Mouse (Mus musculus) hindbrain, embryonic 14.5 days (tissue): ENCODE results near the gene Cdca4. TPM values are rescaled to one million over a fixed set of nuclear protein-coding genes. Genes with fewer than 3 reads are reported as not detected.
A peak's percentile ranks its signal among the peaks of the same experiment; 100 is the strongest.

ENCODE experiments used
- ATAC-seq: fragments of 200-750 bp; cut with Nextera tagmentation; 2 replicates; pipeline ENCODE4 v1.8.0; 2017; ENCODE audit warnings: moderate number of reproducible peaks, mild to moderate bottlenecking, moderate TSS enrichment, moderate library complexity; ENCODE audit not compliant: low FRiP score
- DNase-seq: peaks from one replicate; pipeline ENCODE4 v3.0.0-alpha.2; 2015; ENCODE audit warnings: low spot score
- H3K27ac ChIP-seq: fragments of 300-500 bp; sonication (generic); 2 replicates; pipeline ENCODE4 v1.5.1; 2014; ENCODE audit warnings: mild to moderate bottlenecking, moderate library complexity
- H3K27me3 ChIP-seq: fragments of 300-500 bp; sonication (generic); 2 replicates; pipeline ENCODE4 v1.6.1; 2014; ENCODE audit warnings: mild to moderate bottlenecking, low read length, mixed read lengths; ENCODE audit not compliant: control insufficient read depth, insufficient read depth
- H3K36me3 ChIP-seq: fragments of 300-500 bp; sonication (generic); replicated peaks from 2 replicates; pipeline ENCODE4 v1.6.1; 2014; ENCODE audit not compliant: control insufficient read depth, insufficient read depth
- H3K4me1 ChIP-seq: fragments of 300-500 bp; sonication (generic); replicated peaks from 2 replicates; pipeline ENCODE4 v1.6.1; 2014; ENCODE audit warnings: antibody characterized with exemption, low read length, mixed read lengths; ENCODE audit not compliant: control insufficient read depth, insufficient read depth
- H3K4me2 ChIP-seq: fragments of 300-500 bp; sonication (generic); replicated peaks from 2 replicates; pipeline ENCODE4 v1.6.1; 2014; ENCODE audit warnings: mild to moderate bottlenecking, moderate library complexity
- H3K4me3 ChIP-seq: fragments of 300-500 bp; sonication (generic); replicated peaks from 2 replicates; pipeline ENCODE4 v1.5.1; 2014; ENCODE audit warnings: mild to moderate bottlenecking, low read length
- H3K9ac ChIP-seq: fragments of 300-500 bp; sonication (generic); 2 replicates; pipeline ENCODE4 v1.6.1; 2014
- H3K9me3 ChIP-seq: fragments of 300-500 bp; sonication (generic); 2 replicates; pipeline ENCODE4 v1.6.1; 2016; ENCODE audit warnings: low read length; ENCODE audit not compliant: control insufficient read depth
- WGBS: fragments of 180-500 bp; shearing (Covaris S2); extraction: QIAGEN DNeasy Blood & Tissue Kit; methylation state at CpG from one replicate; pipeline ENCODE4 v1.1.7; 2014; 5-methylcytosine and 5-hydroxymethylcytosine counted together
- polyA plus RNA-seq: library from polyadenylated mRNA; unstranded; fragments of >200 nt; fragmentation: Nextera tagmentation; extraction: Ambion mirVana; gene quantifications from 2 replicates; pipeline ENCODE4 v1.2.1, GENCODE M21; 2014

Gene Cdca4
- polyA plus RNA-seq, 1 experiment from 2014 or later, result 39.1 TPM

DNA sequence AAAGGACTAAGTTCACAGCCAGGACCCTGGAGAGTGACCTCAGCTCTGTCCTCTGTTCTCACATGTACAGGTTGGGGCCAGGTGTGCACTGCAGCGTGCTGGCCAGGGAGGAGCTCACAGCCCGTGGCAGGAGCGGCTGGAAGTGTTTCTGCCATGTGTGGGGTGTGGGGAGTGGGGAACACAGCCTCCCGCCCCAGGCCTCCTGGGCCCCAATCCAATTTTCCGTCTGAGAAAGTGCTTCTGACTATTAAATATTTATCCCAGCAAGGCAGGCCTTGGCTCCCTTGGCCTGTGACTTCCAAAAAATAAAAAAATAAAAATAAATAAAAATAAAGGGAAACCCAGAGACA, 30.9 kb downstream of the Cdca4 start:
- 40% methylated on average over 5 of the region's 5 CpGs for WGBS
- no peak overlapping the region for H3K4me3 ChIP-seq

DNA sequence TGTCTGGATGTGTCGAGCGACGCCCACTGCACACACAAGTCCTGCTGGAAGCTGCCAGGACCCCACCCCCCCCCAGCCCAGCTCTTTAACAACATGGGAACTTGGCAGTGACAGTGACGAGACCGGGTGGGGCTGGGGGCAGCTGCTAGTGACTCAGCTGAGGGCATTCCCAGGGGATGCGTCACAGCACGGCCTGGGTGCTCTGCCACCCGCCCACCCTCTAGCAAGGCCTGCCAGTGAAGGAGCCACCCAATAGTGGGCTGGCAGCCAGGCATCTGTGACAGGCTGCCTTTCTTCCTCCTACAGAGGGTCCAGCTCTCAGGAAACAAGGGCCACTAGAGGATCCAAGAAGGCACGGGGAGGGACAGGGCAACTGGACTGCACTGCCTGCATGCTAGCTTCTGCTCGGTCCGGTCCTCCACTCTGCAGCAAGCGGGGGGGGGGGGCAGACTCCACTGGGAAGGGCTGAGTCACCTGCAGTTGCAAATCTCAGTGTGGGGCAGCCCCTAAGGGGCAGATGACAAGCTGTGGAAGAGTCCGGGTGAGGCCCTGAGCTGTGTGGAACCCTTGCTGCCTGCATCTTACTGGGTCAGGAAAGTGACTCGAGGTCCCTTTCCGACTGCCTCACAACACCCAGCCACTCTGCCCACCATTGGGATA, 31.4 kb downstream of the Cdca4 start:
- no peak overlapping the region for H3K27ac ChIP-seq

More for the DNA sequence above, 30.9 kb downstream of the Cdca4 start:
- ATAC-seq (no peak), DNase-seq (no peak)
- Histone ChIP-seq H3K4me1 (peaks cover 12% of the 10 kb centered on the region; the same call in 1 of the 2 replicates), H3K36me3 (no peaks in the 10 kb centered on the region), H3K4me2 (no peak overlapping the region), H3K9me3 (no peaks in the 10 kb centered on the region), H3K27ac (no peak overlapping the region; the same call in 1 of the 2 replicates), H3K27me3 (peaks cover 14% of the 10 kb centered on the region), H3K9ac (0 out of 2 replicates have a peak overlapping the region, but pooled peaks have one; percentile 5)

DNA sequence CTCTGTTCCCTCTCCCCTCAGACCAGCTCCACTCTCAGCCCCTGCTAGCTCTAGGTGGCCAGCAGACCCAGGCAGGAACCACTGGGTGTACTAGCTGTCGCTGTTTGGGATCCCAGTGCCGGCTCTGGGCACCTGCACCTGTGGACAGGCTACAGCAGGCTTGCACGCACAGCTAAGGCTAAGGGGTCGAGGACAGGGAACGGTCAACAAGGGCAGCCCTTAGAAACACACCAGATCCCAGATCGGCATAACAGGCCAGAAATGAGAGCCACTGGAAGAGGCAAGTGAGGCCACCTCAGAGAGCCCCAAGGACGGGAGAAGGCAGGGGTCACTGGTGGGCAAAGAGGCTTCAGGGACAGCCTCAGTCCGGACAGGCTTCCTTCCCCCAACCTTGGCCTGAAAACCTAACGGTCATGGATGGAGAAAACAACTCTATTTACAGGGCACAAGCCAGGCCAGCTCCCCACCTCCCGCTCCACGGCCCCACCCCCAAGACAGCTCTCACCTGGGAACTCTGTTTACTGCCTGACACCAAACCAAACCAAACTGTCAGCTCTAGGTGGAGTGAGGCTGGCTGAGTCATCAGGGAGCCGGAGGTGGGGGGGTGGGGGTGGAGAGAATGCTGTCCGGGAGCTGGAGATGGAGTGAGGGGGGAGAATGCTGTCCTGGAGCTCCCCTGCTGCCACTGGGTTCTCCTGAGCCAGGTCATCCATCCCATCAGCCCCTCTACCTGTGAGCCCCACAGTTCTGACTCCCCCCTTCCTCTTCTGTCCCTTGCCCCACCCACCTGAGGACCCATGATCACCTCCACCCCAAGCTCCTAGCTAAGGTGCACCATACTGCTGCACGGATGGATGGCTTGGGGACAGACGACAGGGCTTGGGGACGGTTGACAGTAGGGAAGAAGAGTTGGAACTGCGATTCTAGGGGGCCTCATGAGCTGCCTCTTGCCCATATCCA, 32.4 kb downstream of the Cdca4 start:
- DNase-seq, result no peak
- no peak for ATAC-seq
- Histone ChIP-seq H3K9me3 (no peaks in the 10 kb centered on the region), H3K4me2 (no peak overlapping the region), H3K36me3 (no peaks in the 10 kb centered on the region), H3K9ac (no peak overlapping the region), H3K4me1 (peaks cover 9% of the 10 kb centered on the region; the same call in 1 of the 2 replicates), H3K27me3 (peaks cover 11% of the 10 kb centered on the region), H3K27ac (no peak overlapping the region), H3K4me3 (no peak overlapping the region)
- 58% methylated on average over 17 of the region's 17 CpGs for WGBS

More for the DNA sequence above, 31.4 kb downstream of the Cdca4 start:
- H3K4me2 ChIP-seq, result no peak overlapping the region
- H3K27me3 ChIP-seq, result peaks cover 14% of the 10 kb centered on the region
- DNase-seq (no peak), ATAC-seq (peak; percentile 3; the same call in 1 of the 2 replicates)
- 53% methylated on average over 15 of the region's 15 CpGs for WGBS
- H3K9ac ChIP-seq, result no peak overlapping the region
- no peak overlapping the region for H3K4me3 ChIP-seq
- no peaks in the 10 kb centered on the region for H3K9me3 ChIP-seq
- H3K36me3 ChIP-seq, result no peaks in the 10 kb centered on the region
- H3K4me1 ChIP-seq, result peaks cover 12% of the 10 kb centered on the region; the same call in 1 of the 2 replicates

GRCm38 (mm10) chr12:112795466-112796104, 33.6 kb downstream of the Cdca4 start:
- Histone ChIP-seq H3K4me2 (no peak overlapping the region), H3K27me3 (no peaks in the 10 kb centered on the region; the same call in none of the 2 replicates), H3K4me1 (0 out of 2 replicates have a peak, but pooled peaks cover 5% of the 10 kb centered on the region), H3K9me3 (no peaks in the 10 kb centered on the region), H3K9ac (no peak overlapping the region; the same call in 1 of the 2 replicates), H3K27ac (no peak overlapping the region), H3K4me3 (no peak overlapping the region), H3K36me3 (no peaks in the 10 kb centered on the region)
- WGBS, result 73% methylated on average over 18 of the region's 18 CpGs
- no peak for DNase-seq
- ATAC-seq, result no peak

DNA sequence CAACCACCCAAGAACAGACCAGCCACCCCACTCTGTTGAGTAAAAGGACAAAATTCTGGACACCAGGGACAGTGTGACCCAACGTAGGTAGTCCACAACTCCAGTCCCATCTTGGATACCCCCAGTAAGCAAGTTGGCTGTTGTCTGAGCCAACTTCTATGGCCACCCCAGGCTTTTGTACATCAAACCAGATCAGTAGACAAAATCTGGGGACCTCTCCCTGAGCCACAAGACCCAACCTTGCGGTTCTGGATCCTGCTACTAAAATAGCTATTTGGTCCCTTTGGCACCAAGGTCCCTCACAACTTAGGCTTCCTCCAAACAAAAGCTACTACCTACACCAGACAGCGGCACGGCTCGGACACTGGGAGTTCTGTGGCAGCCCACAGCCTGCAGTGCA, 34.2 kb downstream of the Cdca4 start:
- 93% methylated on average over 5 of the region's 5 CpGs for WGBS
- Histone ChIP-seq H3K9me3 (no peaks in the 10 kb centered on the region), H3K9ac (no peak overlapping the region), H3K4me1 (0 out of 2 replicates have a peak, but pooled peaks cover 5% of the 10 kb centered on the region), H3K4me3 (no peak overlapping the region), H3K27ac (no peak overlapping the region), H3K4me2 (no peak overlapping the region), H3K36me3 (no peaks in the 10 kb centered on the region), H3K27me3 (no peaks in the 10 kb centered on the region; the same call in 1 of the 2 replicates)
- no peak for ATAC-seq
- no peak for DNase-seq

DNA sequence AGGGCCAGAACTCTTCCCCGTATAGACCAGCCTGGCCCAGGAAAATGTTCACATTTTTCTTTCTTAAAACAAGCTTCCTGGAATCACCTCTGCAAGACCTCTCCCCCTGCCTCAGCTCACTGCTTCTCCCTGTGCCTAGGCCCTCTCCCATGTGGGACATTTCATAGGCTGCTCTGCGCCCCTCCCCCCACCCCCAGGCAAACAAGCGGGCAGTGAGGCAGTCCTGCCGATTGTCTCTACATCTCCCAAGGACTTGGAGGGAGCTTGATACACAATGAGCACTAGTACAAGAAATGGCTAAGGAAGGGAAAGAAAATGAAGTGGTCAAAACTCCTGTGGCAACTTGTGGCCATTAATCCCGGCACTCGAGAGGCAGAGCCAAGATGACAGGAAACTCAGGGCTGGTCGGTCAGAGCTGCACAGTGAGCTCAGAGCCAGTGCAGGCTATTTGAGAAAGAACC, 34.8 kb downstream of the Cdca4 start:
- no peaks in the 10 kb centered on the region; the same call in 1 of the 2 replicates for H3K27me3 ChIP-seq
- H3K4me2 ChIP-seq, result no peak overlapping the region
- H3K36me3 ChIP-seq, result no peaks in the 10 kb centered on the region
- no peak overlapping the region for H3K9ac ChIP-seq
- 0 out of 2 replicates have a peak, but pooled peaks cover 5% of the 10 kb centered on the region for H3K4me1 ChIP-seq
- no peak overlapping the region for H3K4me3 ChIP-seq
- no peak overlapping the region for H3K27ac ChIP-seq
- WGBS, result 32% methylated on average over 7 of the region's 7 CpGs
- ATAC-seq (no peak), DNase-seq (no peak)
- H3K9me3 ChIP-seq, result no peaks in the 10 kb centered on the region

DNA sequence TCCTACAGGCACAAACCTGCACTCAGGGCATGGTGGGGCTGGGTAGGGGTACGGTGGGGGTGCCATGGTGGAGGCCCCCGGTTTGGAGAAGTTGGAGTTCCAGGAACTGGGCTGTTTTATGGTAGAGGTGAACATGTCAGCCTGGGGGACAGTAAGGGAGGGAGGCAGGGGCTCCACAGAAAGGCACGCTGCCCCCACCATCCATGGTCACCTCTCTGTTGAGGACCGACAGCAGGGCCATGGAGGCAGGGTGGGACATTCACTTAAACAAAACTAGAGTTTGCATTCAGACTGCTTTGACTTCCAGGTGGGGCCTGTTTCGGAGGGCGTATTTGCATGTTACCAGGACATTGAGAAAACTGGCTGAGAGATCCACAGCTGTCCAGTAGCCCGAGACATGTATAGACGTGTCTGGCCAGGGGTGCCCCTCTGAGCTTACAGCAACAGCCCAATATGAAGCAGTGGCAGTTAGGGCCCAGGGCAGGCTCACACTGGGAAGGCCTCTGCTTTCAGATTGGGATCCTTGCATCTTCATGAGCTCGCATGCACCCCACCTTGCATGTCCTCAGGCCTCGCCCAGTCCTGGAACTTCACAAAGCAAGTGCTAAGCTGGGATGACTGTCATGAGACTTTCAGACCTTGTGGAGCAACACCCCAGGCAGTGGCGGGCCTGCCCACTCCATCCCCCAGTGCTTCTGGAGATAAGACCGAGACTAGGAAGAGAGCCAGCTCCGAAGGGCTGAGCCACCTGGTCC, 35.4 kb downstream of the Cdca4 start:
- Histone ChIP-seq H3K4me3 (no peak overlapping the region), H3K4me1 (0 out of 2 replicates have a peak, but pooled peaks cover 5% of the 10 kb centered on the region), H3K9me3 (no peaks in the 10 kb centered on the region), H3K9ac (no peak overlapping the region), H3K36me3 (no peaks in the 10 kb centered on the region), H3K27me3 (no peaks in the 10 kb centered on the region), H3K27ac (no peak overlapping the region), H3K4me2 (no peak overlapping the region)
- 74% methylated on average over 13 of the region's 13 CpGs for WGBS
- ATAC-seq, result no peak
- DNase-seq, result no peak

- 81% methylated on average over 8 of the region's 8 CpGs for WGBS
- Histone ChIP-seq H3K27me3 (no peaks in the 10 kb centered on the region), H3K36me3 (no peaks in the 10 kb centered on the region), H3K4me2 (no peak overlapping the region), H3K4me1 (no peaks in the 10 kb centered on the region), H3K27ac (no peak overlapping the region), H3K4me3 (no peak overlapping the region), H3K9ac (no peak overlapping the region), H3K9me3 (no peaks in the 10 kb centered on the region)
- DNase-seq, result no peak
- no peak for ATAC-seq
Measured at GRCm38 (mm10) chr12:112791026-112791425, 38.2 kb downstream of the Cdca4 start.
